20 mouse cellular contexts compared by ENCODE assay signal in genomic region chr17:46098525-46098924, GRCm38 (mm10). TPM values are rescaled to one million over a fixed set of nuclear protein-coding genes. Genes with fewer than 3 reads are reported as not detected.
A peak's percentile ranks its signal among the peaks of the same experiment; 100 is the strongest.
DNase-seq lines count a peak whose midpoint lies in the region; ATAC-seq and TF ChIP-seq lines count a peak whose summit lies in the region.
"Had no signal": no experiment of that assay in that cellular context is flagged by ENCODE, and none has a peak within 500 bp of the region (broad histone marks: within the 10 kb centered on the region; RNA-seq: fewer than 3 reads in every experiment).

No protein-coding gene starts in this region.

- no peak for TF ChIP-seq POLR2A in MEL (IDR thresholded peaks at IDR 0.05; ENCODE audit: control insufficient read depth in 1 of 2, insufficient read depth in 1 of 2, low read depth in 1 of 2, low read length in 2 of 2, poor library complexity in 1 of 2)

- peak; percentile 42; the same call in 1 of the 2 replicates for ATAC-seq in lung, embryonic 14.5 days (ENCODE audit: insufficient read depth)
- no peak for ATAC-seq in forebrain, embryonic 16.5 days
- ATAC-seq: activated CD4-positive, CD25-positive, alpha-beta regulatory T cell, adult 4 months; forebrain, embryonic 15.5 days had no signal

- H3K9ac ChIP-seq in MEL (ENCODE audit: control insufficient read depth, low read depth, low read length, poor library complexity, severe bottlenecking): no peak overlapping the region
- no peak overlapping the region for H3K9ac ChIP-seq in lung, embryonic 14.5 days
- H3K9ac ChIP-seq in forebrain, embryonic 16.5 days (replicated peaks; ENCODE audit: low read depth, low read length): no peak overlapping the region
- H3K9ac ChIP-seq: embryonic facial prominence, embryonic 13.5 days; forebrain, embryonic 15.5 days; heart, embryonic 15.5 days; neural tube, embryonic 12.5 days had no signal

- no peaks in the 10 kb centered on the region for H3K9me3 ChIP-seq in MEL (replicated peaks; ENCODE audit: insufficient read depth, low read length)
- no peaks in the 10 kb centered on the region for H3K9me3 ChIP-seq in lung, embryonic 14.5 days (ENCODE audit: low read depth, low read length)
- H3K9me3 ChIP-seq in forebrain, embryonic 16.5 days (ENCODE audit: control insufficient read depth, low read length): no peaks in the 10 kb centered on the region
- H3K9me3 ChIP-seq: embryonic facial prominence, embryonic 13.5 days; forebrain, embryonic 15.5 days; heart, embryonic 15.5 days; neural tube, embryonic 12.5 days had no signal

- no peak for TF ChIP-seq CTCF in MEL (IDR thresholded peaks at IDR 0.05 in 2 of 3, conservative IDR thresholded peaks at IDR 0.05 in 1 of 3; ENCODE audit: control insufficient read depth in 1 of 3, insufficient read depth in 1 of 3, low read depth in 2 of 3, low read length in 3 of 3, poor library complexity in 1 of 3, severe bottlenecking in 1 of 3)
- TF ChIP-seq CTCF in lung, embryonic 14.5 days (IDR thresholded peaks at IDR 0.05; ENCODE audit: low read depth): no peak

- no peaks in the 10 kb centered on the region for H3K27me3 ChIP-seq in MEL (ENCODE audit: control insufficient read depth in 1 of 2, insufficient read depth in 2 of 2, low read length in 2 of 2)
- no peaks in the 10 kb centered on the region for H3K27me3 ChIP-seq in lung, embryonic 14.5 days (ENCODE audit: insufficient read depth, low read length)
- peaks cover 4% of the 10 kb centered on the region; the same call in 1 of the 2 replicates for H3K27me3 ChIP-seq in forebrain, embryonic 16.5 days (replicated peaks; ENCODE audit: control insufficient read depth, insufficient read depth, low read length)
- H3K27me3 ChIP-seq: neural tube, embryonic 12.5 days had no signal

- H3K4me2 ChIP-seq in lung, embryonic 14.5 days: no peak overlapping the region
- H3K4me2 ChIP-seq in forebrain, embryonic 16.5 days (ENCODE audit: low read length): no peak overlapping the region
- H3K4me2 ChIP-seq: embryonic facial prominence, embryonic 13.5 days; forebrain, embryonic 15.5 days; heart, embryonic 15.5 days; midbrain, embryonic 11.5 days; neural tube, embryonic 12.5 days had no signal

- peaks cover 3 to 6% of the 10 kb centered on the region in 2 experiments; a peak in 2 of 4 replicates for H3K4me1 ChIP-seq in MEL (ENCODE audit: control insufficient read depth in 1 of 2, insufficient read depth in 2 of 2, low read length in 2 of 2)
- no peaks in the 10 kb centered on the region for H3K4me1 ChIP-seq in lung, embryonic 14.5 days (ENCODE audit: insufficient read depth)
- H3K4me1 ChIP-seq in forebrain, embryonic 16.5 days (replicated peaks; ENCODE audit: control insufficient read depth, insufficient read depth, low read length): no peaks in the 10 kb centered on the region
- H3K4me1 ChIP-seq: forebrain, embryonic 15.5 days; neural tube, embryonic 12.5 days had no signal

- 0 out of 4 replicates have a peak, but pooled peaks of 1 of the 2 experiments have one; percentile 5 for TF ChIP-seq EP300 in MEL (IDR thresholded peaks at IDR 0.05; ENCODE audit: low read depth in 1 of 2, low read length in 2 of 2)

- H3K36me3 ChIP-seq in MEL (ENCODE audit: control insufficient read depth in 1 of 2, insufficient read depth in 2 of 2, low read length in 2 of 2): no peaks in the 10 kb centered on the region
- no peaks in the 10 kb centered on the region for H3K36me3 ChIP-seq in lung, embryonic 14.5 days (ENCODE audit: insufficient read depth)
- H3K36me3 ChIP-seq in forebrain, embryonic 16.5 days (ENCODE audit: control insufficient read depth, insufficient read depth): no peaks in the 10 kb centered on the region
- H3K36me3 ChIP-seq: embryonic facial prominence, embryonic 13.5 days; forebrain, embryonic 15.5 days; heart, embryonic 15.5 days; neural tube, embryonic 12.5 days had no signal

- 31% methylated on average over 8 of the region's 8 CpGs for WGBS in lung, embryonic 14.5 days
- 72% methylated on average over 8 of the region's 8 CpGs for WGBS in forebrain, embryonic 16.5 days

- no peak overlapping the region for H3K4me3 ChIP-seq in MEL (ENCODE audit: control insufficient read depth in 1 of 2, insufficient read depth in 1 of 2, low read depth in 2 of 2, low read length in 2 of 2)
- H3K4me3 ChIP-seq in lung, embryonic 14.5 days (ENCODE audit: low read depth, low read length): no peak overlapping the region
- no peak overlapping the region for H3K4me3 ChIP-seq in forebrain, embryonic 16.5 days (replicated peaks; ENCODE audit: low read length)
- H3K4me3 ChIP-seq: embryonic facial prominence, embryonic 13.5 days; forebrain, embryonic 15.5 days; heart, embryonic 15.5 days; neural tube, embryonic 12.5 days had no signal

- DNase-seq in MEL (ENCODE audit: low read depth, low spot score): peak; percentile 49
- peak; percentile 6 for DNase-seq in MEL-GATA-1-ER (ENCODE audit: extremely low read depth, low read depth)
- DNase-seq in lung, embryonic 14.5 days: no peak
- DNase-seq in lung, postnatal 4 days: peak; percentile 53 to 79
- no peak for DNase-seq in right cerebral cortex, postnatal 10 days (ENCODE audit: low spot score in 2 of 2)
- no peak for DNase-seq in ovary, postnatal 14 days (ENCODE audit: low spot score)
- DNase-seq: adrenal gland, postnatal 10 days; cerebellum, postnatal 10 days; gastrocnemius, postnatal 36 days; kidney, adult 9 months; kidney, postnatal 25 days; right cerebral cortex, postnatal 25 days; thymus, postnatal 36 days had no signal

- no peak for TF ChIP-seq RAD21 in MEL (IDR thresholded peaks at IDR 0.05; ENCODE audit: low read depth, low read length)

- H3K79me2 ChIP-seq in MEL (ENCODE audit: control insufficient read depth, insufficient read depth, low read length, poor library complexity): no peaks in the 10 kb centered on the region

- H3K27ac ChIP-seq in MEL (ENCODE audit: control insufficient read depth, low read depth, low read length): no peak overlapping the region
- H3K27ac ChIP-seq in lung, embryonic 14.5 days (ENCODE audit: low read depth): no peak overlapping the region
- H3K27ac ChIP-seq in forebrain, embryonic 16.5 days (ENCODE audit: low read length): no peak overlapping the region
- H3K27ac ChIP-seq: embryonic facial prominence, embryonic 13.5 days; forebrain, embryonic 15.5 days; heart, embryonic 15.5 days; neural tube, embryonic 12.5 days had no signal

TF ChIP-seq in MEL, 35 proteins besides CTCF, POLR2A, EP300 and RAD21:
- TF ChIP-seq MYC (IDR thresholded peaks at IDR 0.05; ENCODE audit: low read depth, low read length) (no peak), KAT2A (conservative IDR thresholded peaks at IDR 0.05; ENCODE audit: low read depth, low read length) (no peak), JUND (IDR thresholded peaks at IDR 0.05; ENCODE audit: low read depth, low read length) (no peak), ELF1 (IDR thresholded peaks at IDR 0.05; ENCODE audit: low read depth, low read length) (no peak), ZMIZ1 (IDR thresholded peaks at IDR 0.05; ENCODE audit: low read depth, low read length) (no peak), SIN3A (IDR thresholded peaks at IDR 0.05; ENCODE audit: low read length) (no peak), POLR2AphosphoS5 (IDR thresholded peaks at IDR 0.05; ENCODE audit: borderline replicate concordance, low read depth, low read length) (no peak), MAZ (IDR thresholded peaks at IDR 0.05; ENCODE audit: low read depth, low read length) (no peak), NRF1 (IDR thresholded peaks at IDR 0.05; ENCODE audit: insufficient read depth, low read depth, low read length, poor library complexity, severe bottlenecking) (no peak), MEF2A (IDR thresholded peaks at IDR 0.05; ENCODE audit: extremely low read depth, insufficient replicate concordance, low read depth, low read length, poor library complexity, severe bottlenecking) (no peak), MAFK (IDR thresholded peaks at IDR 0.05; ENCODE audit: borderline replicate concordance, low read depth, low read length) (no peak), ZC3H11A (IDR thresholded peaks at IDR 0.05; ENCODE audit: low read depth, low read length) (no peak), ETS1 (IDR thresholded peaks at IDR 0.05; ENCODE audit: low read depth, low read length) (no peak), RCOR1 (IDR thresholded peaks at IDR 0.05; ENCODE audit: low read depth, low read length) (no peak), SMC3 (IDR thresholded peaks at IDR 0.05; ENCODE audit: low read depth, low read length) (no peak), GATA1 (IDR thresholded peaks at IDR 0.05; ENCODE audit: low read depth, low read length) (no peak), NELFE (IDR thresholded peaks at IDR 0.05; ENCODE audit: low read depth, low read length) (no peak), MYB (IDR thresholded peaks at IDR 0.05; ENCODE audit: low read depth, low read length) (no peak), BHLHE40 (IDR thresholded peaks at IDR 0.05; ENCODE audit: borderline replicate concordance, low read depth, low read length) (no peak)

RNA-seq across cellular contexts. Expression of gene Mrps18a, which starts 12.3 kb away (rescaled TPM):
- total RNA-seq in MEL (2012; rRNA removed): 177 and 181 TPM in 2 replicates
- polyA plus RNA-seq in MEL (2012; ENCODE audit: insufficient read depth in 1 of 2, insufficient read length in 2 of 2, low read depth in 1 of 2, low replicate concordance in 2 of 2, missing spikeins in 1 of 2): 100 to 1,000 TPM in 1 of 2 experiments, not detected in 1; 159 TPM
- 147 and 149 TPM in 2 replicates for polyA plus RNA-seq in lung, embryonic 14.5 days (2014; fragmentation: Nextera tagmentation; extraction: Ambion mirVana)
- 125 and 137 TPM in 2 replicates for polyA plus RNA-seq in forebrain, embryonic 16.5 days (2015; fragmentation: Nextera tagmentation; extraction: Ambion mirVana)

RNA-seq across cellular contexts. Expression of gene Rsph9, which starts 45.5 kb away (rescaled TPM):
- total RNA-seq in MEL (2012; rRNA removed): not detected in 2 replicates
- polyA plus RNA-seq in MEL (2012; ENCODE audit: insufficient read depth in 1 of 2, insufficient read length in 2 of 2, low read depth in 1 of 2, low replicate concordance in 2 of 2, missing spikeins in 1 of 2): under 1 TPM in 1 of 2 experiments, not detected in 1; 0.29 TPM
- 10.4 and 10.9 TPM in 2 replicates for polyA plus RNA-seq in lung, embryonic 14.5 days (2014; fragmentation: Nextera tagmentation; extraction: Ambion mirVana)
- 33.7 and 48.7 TPM in 2 replicates for polyA plus RNA-seq in forebrain, embryonic 16.5 days (2015; fragmentation: Nextera tagmentation; extraction: Ambion mirVana)

RNA-seq across cellular contexts. Expression of gene Mad2l1bp, which starts 54.8 kb away (rescaled TPM):
- 14.1 and 14.8 TPM in 2 replicates for total RNA-seq in MEL (2012; rRNA removed)
- 10 to 100 TPM in 1 of 2 experiments, not detected in 1; 23.1 TPM for polyA plus RNA-seq in MEL (2012; ENCODE audit: insufficient read depth in 1 of 2, insufficient read length in 2 of 2, low read depth in 1 of 2, low replicate concordance in 2 of 2, missing spikeins in 1 of 2)
- 41.3 and 46.5 TPM in 2 replicates for polyA plus RNA-seq in lung, embryonic 14.5 days (2014; fragmentation: Nextera tagmentation; extraction: Ambion mirVana)
- 28.6 and 30.1 TPM in 2 replicates for polyA plus RNA-seq in forebrain, embryonic 16.5 days (2015; fragmentation: Nextera tagmentation; extraction: Ambion mirVana)

Comparison
In these comparisons a context has a peak if more than half of its experiments do, and no peak if none do; other contexts are left out.
1. DNase-seq: peak in MEL (single experiment), MEL-GATA-1-ER (single experiment) and lung, postnatal 4 days (2 of 2); none in lung, embryonic 14.5 days (single experiment), right cerebral cortex, postnatal 10 days (0 of 2) and ovary, postnatal 14 days (single experiment).